Mouse (Mus musculus): ENCODE results near the gene Hdac10. TPM values are rescaled to one million over a fixed set of nuclear protein-coding genes. Genes with fewer than 3 reads are reported as not detected.

The Hdac10 gene
- total RNA-seq, 2 experiments from 2014 or later: 19.8 TPM

GRCm38 (mm10) chr15:89075478-89076147 lies 52.9 kb downstream of the Hdac10 start:
- peak; percentile 81 to 84 for DNase-seq (ENCODE audit: low spot score in 2 of 2)

- DNase-seq (ENCODE audit: low spot score in 2 of 2): no peak
These were observed 53.7 kb downstream of the Hdac10 start, which contains the start of gene Trabd for GRCm38 (mm10) chr15:89074613-89075477. TSS of gene Trabd (plus strand) at chr15:89075124.

DNA sequence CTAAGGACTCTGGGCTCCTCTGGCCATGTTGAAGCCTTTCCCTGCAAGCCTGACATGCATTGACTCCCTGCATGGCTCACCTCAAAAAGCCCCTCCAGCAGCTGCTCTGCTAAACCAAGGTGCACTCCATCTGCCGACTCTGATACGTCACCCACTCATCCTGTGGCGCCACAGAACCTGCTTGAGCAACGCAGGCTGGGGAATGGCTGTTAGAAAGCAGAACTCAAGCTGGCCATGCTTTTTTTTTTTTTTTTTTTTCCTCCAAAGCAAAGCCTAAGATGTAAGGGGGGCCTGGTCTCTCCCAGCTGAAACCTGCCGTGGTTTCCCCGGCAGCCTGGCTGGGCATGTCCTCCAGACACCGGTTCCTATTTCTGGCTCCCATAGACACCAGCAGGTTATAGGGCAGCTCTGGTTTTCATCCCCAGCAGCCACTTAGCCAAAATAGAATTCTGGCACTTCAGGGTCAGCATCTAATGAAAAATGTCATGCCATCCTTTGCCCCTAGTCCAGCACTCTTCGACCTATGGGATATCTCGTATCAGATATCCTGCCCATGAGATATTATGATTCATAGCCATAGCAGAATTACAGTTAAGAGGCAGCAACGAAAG lies 54.4 kb downstream of the Hdac10 start:
- no peak for DNase-seq (ENCODE audit: low spot score in 2 of 2)

Small RNA genes lying within 50 kb of the gene (microRNA-seq; reads per million reads assigned to microRNA genes)
- gene Mir7118: not detected

Other genes starting within 250 kb of the Hdac10 start
- under 1 TPM in 1 of 2 experiments, not detected in 1; 0.28 TPM for gene Ttll8, start 174.3 kb downstream of the Hdac10 start, total RNA-seq (2021)
- gene Mlc1, start 149.7 kb downstream of the Hdac10 start, total RNA-seq (2021): under 1 TPM in 1 of 2 experiments, not detected in 1; 0.17 TPM
- gene Mov10l1, start 145.8 kb downstream of the Hdac10 start, total RNA-seq (2021): under 1 TPM in 1 of 2 experiments, not detected in 1; 0.53 TPM
- 1 to 10 TPM; 3.4 to 3.5 TPM for gene Panx2, start 69.0 kb downstream of the Hdac10 start, total RNA-seq (2021)
- 10 to 100 TPM; 45.5 to 45.6 TPM for gene Trabd, start 53.6 kb downstream of the Hdac10 start, total RNA-seq (2021)
- 10 to 100 TPM; 30.7 to 35.0 TPM for gene Selenoo, start 39.6 kb downstream of the Hdac10 start, total RNA-seq (2021)
- 10 to 100 TPM; 20.1 to 24.8 TPM for gene Tubgcp6, start 5.6 kb downstream of the Hdac10 start, total RNA-seq (2021)
- 10 to 100 TPM; 13.9 to 16.2 TPM for gene Mapk12, start 12.0 kb upstream of the Hdac10 start, total RNA-seq (2021)
- 1 to 10 TPM; 6.9 to 8.6 TPM for gene Mapk11, start 20.9 kb upstream of the Hdac10 start, total RNA-seq (2021)
- 100 to 1,000 TPM; 167 to 207 TPM for gene Plxnb2, start 52.1 kb upstream of the Hdac10 start, total RNA-seq (2021)
- 10 to 100 TPM; 11.5 to 13.0 TPM for gene Dennd6b, start 67.8 kb upstream of the Hdac10 start, total RNA-seq (2021)
- 10 to 100 TPM; 53.8 to 57.6 TPM for gene Ppp6r2, start 82.9 kb upstream of the Hdac10 start, total RNA-seq (2021)
- gene Sbf1, start 186.6 kb upstream of the Hdac10 start, total RNA-seq (2021): 100 to 1,000 TPM; 108 to 111 TPM
- gene Adm2, start 194.0 kb upstream of the Hdac10 start, total RNA-seq (2021): under 1 TPM in 1 of 2 experiments, not detected in 1; 0.53 TPM
- 10 to 100 TPM in 1 of 2 experiments, 1 to 10 TPM in 1; 6.0 to 90.1 TPM for gene Miox, start 205.7 kb upstream of the Hdac10 start, total RNA-seq (2021)
- 10 to 100 TPM; 59.3 to 59.5 TPM for gene Lmf2, start 227.0 kb upstream of the Hdac10 start, total RNA-seq (2021)
- 100 to 1,000 TPM; 126 to 133 TPM for gene Ncaph2, start 227.0 kb upstream of the Hdac10 start, total RNA-seq (2021)
- 10 to 100 TPM; 20.2 to 22.5 TPM for gene Sco2, start 245.1 kb upstream of the Hdac10 start, total RNA-seq (2021)
- 1 to 10 TPM in 1 of 2 experiments, under 1 TPM in 1; 0.87 to 1.9 TPM for gene Tymp, start 248.3 kb upstream of the Hdac10 start, total RNA-seq (2021)

Data from adrenal gland, postnatal 4 days (tissue).